Mouse (Mus musculus): ENCODE data around the gene Ier2. TPM values are rescaled to one million over a fixed set of nuclear protein-coding genes. Genes with fewer than 3 reads are reported as not detected.

Gene Ier2
- total RNA-seq, 2 experiments from 2014 or later, result 23.2 to 47.1 TPM

DNA sequence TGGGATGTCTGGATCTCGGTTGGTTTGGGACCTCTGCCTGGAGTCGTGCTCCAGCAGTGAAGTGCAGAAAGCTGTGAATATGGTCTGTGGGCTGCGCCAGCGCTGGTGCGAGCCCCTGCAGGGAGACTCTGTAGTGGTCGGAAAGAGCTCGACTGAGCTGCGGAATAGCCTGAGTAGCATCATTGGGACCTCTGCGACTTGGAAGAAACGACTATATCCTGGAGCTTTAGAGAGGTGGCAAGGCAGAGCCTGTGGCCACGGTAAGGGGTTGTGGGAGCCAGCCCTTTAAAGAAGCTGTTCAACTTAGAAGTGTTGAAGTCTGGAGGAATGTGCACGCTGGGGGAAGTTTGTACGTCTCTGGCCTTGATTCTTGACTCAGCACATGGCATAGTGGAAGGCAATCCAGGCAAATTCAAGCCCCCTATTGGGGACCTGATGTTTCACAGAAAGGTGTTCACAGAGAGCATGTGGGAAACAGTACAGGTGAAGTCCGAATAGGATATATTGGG is 2.8 kb upstream of the Ier2 start:
- peak; percentile 2; the same call in 1 of the 2 replicates for ATAC-seq (replicated peaks; ENCODE audit: low FRiP score, low TSS enrichment, poor library complexity, severe bottlenecking)

DNA sequence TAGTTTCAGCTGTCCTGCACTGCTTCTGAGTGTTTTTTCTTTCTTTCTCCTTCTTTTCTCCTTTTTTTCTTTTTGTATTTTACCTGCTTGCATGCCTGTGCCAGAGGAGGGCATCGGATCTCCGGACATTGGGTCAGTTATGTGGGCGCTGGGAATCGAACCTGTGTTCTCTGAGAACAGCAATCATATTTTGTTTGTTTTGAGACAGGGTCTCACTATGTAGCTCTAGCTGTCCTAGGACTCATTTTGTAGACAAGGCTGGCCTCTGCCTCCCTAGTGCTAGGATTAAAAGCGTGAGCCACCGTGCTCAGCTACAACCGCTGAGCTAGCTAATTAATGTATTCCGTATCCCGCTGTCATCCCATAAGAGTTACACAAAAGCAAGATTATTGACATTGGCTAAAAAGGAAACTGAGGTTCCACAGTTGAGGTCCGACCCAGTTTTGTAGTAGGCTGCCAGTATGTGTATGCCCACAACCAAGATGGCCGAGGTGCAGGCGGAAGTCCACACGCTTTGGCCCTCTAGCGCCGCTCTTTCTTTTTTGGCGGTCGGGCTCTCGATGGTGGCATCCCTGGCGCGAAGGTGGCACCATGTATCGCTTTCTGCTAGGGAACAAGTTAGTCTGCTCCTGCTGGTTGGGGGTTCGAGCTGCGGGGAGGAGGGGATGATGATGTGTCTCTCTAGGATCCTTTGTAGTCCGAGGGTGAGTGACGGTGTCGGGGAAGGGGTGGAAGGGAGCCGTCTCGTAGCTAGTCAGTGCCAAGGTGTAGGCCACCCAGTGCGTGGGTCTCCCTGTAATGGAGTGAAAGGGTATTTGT is 2.1 kb upstream of the Ier2 start:
- peak; percentile 38 for ATAC-seq (replicated peaks; ENCODE audit: low FRiP score, low TSS enrichment, poor library complexity, severe bottlenecking)

DNA sequence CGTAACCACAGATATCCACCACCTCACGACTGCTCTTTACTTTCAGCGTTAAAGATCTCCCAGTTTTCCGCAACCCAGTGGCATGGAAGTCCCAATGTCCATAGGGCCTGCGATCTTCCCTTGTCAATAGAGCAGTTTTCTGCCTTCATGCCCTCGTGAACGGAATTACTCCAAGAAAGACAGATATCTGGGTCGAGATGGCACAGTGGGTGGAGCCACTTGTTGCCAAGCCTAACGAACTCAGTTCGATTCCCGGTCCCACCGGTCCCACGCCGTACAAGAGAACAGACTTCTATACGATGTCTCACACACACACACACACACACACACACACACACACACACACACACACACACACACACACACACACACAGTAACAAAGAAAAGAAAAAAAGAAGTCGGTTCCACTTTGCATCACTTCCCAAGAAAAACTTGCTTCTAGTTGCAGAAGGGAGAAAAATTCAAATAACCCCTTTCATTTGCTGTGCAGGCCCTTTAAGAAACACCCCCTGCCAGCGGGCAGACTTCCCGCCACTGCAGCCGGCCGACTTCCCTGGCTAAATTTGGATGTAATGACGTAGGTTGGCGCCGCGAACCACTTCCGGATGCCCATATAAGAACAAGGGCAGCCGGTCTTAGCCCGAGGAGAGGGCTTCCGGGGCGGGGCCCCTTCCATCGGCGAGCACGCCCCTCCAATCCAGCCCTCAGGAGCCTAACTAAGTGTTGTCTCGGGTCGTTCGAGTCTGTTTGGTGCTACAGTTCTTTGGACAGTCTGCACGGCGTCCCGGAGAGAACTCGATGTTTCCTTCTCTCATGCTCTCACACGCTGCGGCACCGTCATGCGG is 1.1 kb upstream of the Ier2 start:
- ATAC-seq (replicated peaks; ENCODE audit: low FRiP score, low TSS enrichment, poor library complexity, severe bottlenecking), result peak; percentile 60

DNA sequence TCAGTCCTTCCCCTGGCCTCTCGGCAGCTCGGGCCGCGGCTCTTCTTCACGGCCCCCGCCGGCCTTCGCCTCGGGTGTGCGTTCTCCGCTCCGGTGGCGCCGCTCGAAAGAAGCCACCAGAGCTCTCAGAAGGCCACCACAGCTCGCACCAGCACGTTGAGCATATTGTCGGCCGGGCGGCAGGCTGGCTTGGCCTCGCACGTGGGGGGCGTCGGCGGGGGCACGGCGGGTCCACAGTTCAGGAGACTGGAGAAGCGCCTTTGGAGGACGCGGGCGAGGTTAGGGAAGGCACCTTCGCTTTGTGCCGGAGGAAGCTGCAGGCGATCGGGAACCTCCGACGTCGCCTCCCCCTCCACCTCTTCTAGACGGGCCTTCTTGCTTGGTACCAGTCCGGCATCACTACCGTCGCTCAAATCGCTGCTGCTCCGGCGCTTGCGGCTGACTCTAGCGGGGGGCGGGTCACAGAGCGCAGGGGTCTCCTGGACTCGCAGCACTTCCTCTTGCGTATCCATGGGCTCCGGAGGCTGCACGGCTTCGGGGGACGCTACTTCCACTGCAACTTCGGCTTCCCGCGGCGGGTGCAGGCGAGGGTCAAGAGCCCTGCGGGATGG is 586 bp downstream of the Ier2 start:
- ATAC-seq (replicated peaks; ENCODE audit: low FRiP score, low TSS enrichment, poor library complexity, severe bottlenecking), result peak; percentile 2; the same call in 1 of the 2 replicates

DNA sequence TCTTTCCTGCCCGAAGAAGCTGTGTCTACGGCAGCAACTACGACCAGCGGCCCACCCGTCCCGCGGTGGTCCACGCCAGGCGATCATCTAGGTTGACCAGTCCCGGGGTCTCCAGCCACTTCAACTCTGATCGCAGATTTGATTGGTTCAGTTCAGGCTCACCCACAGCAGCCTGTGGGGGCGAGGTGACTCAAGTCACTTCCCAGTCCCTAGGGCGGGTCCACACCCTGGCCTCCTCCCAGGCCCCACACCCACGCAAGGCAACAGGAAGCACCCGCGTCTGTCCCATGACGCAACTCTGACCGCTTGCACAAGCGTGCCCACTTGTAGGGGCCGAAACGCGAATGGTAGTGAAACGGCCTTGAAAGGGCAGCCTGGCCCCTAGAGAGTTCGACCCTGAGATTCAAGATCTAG is 1.2 kb downstream of the Ier2 start:
- ATAC-seq (replicated peaks; ENCODE audit: low FRiP score, low TSS enrichment, poor library complexity, severe bottlenecking), result 0 out of 2 replicates have a peak, but pooled peaks have one; percentile 7

DNA sequence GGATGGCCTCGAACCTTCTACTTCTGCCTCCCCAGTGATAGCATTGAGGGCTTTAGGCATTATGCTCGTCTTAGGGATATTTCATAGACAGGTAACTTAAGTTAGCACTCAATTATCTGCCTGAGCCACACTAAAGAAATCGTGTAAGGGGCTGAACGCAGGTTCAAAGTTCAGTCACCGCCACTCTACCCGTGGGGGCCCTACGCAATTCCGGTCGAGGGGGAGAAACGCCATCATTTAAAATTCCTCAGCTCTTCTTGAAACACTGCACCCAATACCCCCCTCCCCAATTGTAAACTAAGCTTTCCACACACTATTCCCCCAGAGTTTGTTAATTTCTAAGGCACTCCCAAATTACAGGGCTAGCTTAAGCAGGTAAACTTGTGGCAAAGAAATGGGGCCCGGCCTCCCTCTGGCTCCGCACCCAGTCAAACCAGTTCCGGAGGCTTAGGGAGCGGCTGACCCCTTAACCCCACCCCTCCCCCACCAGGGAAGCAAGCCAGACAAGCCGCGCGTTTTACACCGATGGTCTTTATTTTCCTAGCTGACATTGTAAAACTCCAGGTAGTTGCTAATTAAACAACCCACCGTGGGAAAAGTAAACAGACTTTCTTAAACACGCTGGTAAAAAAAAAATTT is 1.7 kb downstream of the Ier2 start:
- no peak for ATAC-seq (replicated peaks; ENCODE audit: low FRiP score, low TSS enrichment, poor library complexity, severe bottlenecking)

DNA sequence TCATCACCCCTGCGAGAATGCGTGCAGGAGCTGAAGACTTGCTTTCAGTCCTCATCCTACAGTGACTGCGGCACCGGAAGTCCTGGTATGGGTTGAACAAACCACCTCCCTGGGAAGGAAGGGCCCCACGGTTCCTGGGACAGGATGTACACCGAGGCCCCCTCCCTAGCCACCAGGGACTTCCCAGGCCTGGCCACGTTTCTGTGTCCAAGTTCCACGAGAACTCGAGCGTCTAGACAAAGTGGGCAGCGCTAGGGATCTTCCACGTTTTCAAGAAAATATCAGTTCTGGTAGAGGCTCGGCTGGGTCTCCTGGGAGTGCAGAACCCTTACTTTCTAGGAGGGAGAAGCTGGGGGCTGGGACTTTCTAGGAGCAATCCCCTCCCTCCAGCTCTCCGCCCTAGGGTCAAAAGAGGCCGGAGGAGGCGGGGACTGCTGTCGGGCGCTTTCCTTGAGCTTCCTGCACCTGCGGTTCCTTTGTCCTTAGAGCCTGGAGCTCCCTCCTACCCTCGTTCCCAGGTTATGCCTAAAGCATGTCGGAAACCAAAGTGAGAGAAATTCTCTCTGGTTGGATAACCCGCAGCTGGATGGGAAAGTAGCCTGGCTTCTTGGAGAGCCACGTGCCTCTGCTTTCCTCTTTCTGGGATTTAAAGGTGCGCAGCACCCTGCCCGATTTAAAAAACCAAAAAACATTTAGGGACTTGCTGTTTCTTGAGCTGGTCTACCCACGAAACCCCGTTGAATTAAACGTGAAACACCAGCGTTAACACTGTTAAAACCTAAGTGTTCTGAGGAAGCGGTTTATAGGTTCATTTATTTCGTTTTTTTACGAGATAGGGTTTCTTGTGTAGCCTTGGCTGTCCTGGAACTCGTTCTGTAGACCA is 2.5 kb downstream of the Ier2 start:
- 0 out of 2 replicates have a peak, but pooled peaks have one; percentile 5 for ATAC-seq (replicated peaks; ENCODE audit: low FRiP score, low TSS enrichment, poor library complexity, severe bottlenecking)

DNA sequence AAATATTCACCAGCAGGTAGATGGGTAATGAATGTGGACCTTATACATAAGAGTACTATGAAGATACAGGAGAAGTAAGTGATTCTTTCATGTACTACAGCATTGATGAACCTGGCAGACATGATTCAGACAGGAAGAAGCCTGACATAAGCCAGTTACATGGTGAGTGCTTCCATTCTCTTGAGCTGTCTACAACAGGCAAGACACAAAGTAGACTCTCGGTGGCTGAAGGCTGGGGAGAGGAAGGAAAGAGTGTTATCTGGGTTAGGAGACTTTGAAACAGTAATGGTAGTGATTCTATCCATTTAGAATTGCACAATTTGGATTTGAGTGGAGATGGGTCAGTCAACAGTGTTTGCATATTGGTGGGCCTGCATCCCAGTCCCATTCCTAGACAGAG is 3.7 kb downstream of the Ier2 start:
- no peak for ATAC-seq (replicated peaks; ENCODE audit: low FRiP score, low TSS enrichment, poor library complexity, severe bottlenecking)

DNA sequence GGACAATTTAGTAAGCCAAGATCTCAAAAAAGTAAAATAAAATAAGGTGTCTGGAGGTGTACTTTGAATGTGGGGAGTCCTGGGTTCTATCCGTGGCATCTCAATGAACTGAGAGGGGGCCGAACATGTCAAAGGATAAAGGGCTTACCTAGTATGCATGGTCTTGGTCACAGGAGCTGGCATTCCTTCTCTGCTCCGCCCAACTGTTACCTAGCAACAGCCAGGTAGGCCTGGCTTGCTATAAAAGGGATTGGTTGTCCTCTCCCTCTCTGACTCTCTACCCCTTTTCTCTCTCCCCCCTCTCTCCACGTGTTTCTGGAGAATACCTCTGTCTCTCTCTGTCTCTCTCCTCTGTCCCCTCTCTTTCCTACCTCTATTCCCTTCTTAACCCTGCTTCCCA is 5.0 kb downstream of the Ier2 start:
- ATAC-seq (replicated peaks; ENCODE audit: low FRiP score, low TSS enrichment, poor library complexity, severe bottlenecking), result no peak

DNA sequence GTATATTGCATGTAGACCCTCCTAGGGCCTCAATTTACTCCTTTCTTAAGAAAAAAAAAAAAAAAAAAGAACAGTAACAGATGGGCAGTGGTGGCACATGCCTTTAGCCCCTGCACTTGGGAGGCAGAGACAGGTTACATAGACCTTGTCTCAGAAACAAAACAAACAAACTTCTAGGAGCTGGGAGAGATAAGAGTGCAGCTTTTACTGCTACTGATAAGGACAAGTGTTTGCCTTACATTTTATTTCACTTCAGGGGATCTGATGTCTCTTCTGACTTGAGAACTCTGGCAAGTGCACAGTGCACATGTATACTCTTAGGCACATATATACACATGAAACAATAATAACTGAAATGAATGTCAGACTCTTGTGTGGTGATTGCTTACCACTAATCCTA is 5.4 kb downstream of the Ier2 start:
- no peak for ATAC-seq (replicated peaks; ENCODE audit: low FRiP score, low TSS enrichment, poor library complexity, severe bottlenecking)

DNA sequence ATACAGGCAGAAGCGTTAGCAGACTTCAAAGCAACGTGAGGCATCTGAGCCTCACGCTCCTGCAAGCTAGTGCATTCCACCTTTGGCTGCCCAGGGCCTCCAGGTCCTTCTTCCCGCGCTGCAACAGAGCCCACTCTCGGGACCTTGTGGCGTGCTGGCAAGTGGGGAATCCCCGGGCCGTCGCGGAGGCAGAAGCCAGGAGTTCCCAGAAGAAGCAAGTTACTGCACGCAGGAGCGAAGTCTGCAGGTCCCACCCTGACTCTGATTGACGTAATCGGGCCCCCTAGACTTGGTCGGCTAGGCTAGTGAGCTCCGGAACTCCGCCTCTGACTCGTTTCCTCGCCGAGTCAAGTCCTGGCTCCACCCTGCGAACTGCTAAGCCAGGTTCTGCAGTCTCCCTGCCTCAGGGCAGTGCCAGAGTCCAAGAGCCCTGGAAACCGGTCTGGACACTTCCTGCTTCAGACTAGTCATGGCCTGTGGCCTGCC is 6.0 kb downstream of the Ier2 start:
- ATAC-seq (replicated peaks; ENCODE audit: low FRiP score, low TSS enrichment, poor library complexity, severe bottlenecking), result peak; percentile 69

DNA sequence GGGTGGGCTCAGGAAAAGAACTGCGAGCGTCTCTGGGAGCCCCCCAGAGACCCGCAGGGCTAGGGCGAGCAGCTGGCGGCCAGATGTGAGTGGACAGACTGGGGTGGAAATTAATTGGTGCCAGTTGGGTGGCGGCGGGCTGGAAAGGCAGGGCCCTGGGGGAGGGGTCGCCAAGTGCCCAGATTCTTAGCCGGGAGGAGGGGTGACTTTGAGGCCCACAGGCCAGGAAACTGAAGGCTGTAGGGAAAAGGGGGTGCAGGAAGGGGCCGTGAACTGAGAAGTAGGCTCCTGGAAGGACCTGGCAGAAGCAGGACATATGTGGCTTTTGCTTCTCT is 6.5 kb downstream of the Ier2 start:
- ATAC-seq (replicated peaks; ENCODE audit: low FRiP score, low TSS enrichment, poor library complexity, severe bottlenecking), result no peak

DNA sequence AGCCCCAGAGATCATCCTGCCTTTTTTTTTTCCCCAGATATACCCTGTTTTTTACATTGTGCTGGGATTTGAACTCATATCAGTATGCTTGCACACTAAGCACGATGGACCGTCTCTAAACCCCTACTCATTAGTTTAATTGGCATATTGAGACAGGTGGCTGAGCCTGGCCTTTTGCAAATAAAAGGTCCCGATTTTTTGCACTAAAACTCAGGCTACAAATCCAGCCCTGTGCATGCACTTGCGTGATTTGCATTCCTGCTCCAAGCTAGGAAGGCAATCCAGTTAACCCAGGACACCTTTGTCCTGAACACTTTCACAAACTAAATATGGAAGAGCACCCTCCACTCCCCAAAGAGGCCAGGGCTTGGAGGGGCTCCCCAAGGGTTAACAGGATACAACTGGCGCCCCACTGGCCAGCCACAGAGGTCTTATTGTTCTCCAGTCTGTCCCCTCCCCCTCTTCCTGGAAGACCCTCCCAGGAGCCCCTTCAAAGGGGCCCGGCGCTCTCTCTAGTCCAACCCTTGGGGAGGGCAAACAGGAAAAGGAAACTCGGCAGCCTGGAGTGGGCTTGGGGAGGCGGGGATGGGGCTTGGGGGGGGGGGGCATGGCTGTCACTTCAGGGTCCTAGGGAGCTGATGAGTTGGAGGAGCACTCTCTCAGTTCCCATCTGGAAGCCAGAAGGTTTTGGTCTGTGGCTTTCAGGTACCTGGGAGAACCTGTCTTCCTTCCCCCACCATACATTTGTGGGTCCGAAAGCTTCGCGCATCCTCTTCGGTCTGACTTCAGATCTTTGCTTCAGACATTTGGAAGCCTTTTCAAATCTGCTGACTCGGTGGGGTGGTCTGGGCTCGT is 7.1 kb downstream of the Ier2 start:
- no peak for ATAC-seq (replicated peaks; ENCODE audit: low FRiP score, low TSS enrichment, poor library complexity, severe bottlenecking)

DNA sequence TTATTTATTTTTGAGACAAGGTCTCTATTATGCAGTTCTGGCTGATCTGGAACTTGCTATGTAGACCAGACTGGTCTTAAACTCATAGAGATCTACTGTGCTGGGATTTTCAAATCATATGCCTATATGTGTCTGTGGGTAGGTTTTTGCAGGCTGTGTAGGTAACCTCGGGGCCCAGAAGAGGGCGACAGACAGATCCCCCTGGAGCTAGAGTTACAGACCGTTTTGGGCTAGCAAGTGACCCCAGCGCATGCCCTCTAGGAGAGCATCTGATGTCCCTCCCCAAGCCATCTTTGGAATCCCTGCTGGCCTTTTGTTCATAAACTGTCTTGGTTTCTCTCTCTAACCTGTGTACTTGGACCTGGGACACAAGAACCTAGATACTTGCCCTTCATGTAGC is 8.1 kb downstream of the Ier2 start:
- ATAC-seq (replicated peaks; ENCODE audit: low FRiP score, low TSS enrichment, poor library complexity, severe bottlenecking), result no peak

DNA sequence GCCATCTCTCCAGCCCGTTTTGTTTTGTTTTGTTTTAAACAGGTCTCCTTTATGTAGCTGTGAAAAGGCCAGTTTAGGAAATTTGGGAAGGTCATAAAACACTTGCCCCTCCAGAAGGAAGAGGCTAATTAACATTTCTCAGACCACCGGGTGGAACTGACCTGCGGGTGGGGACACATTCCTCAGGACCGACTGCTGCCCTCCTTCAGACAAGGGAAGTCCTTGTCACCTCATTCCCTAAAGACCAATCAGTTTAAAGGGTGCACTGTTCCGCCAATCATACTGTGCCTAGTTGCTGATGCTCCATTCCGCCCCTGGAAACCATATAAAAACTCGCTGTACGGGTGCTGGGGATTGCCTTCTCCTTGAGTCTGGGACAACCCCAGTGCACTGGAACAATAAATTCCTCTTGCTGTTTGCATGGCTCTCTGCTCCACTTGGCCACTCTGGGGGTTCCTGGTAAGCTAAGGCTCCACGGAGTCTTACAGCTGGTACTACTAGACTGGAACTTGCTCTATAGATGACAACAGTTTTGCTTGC is 9.5 kb downstream of the Ier2 start:
- no peak for ATAC-seq (replicated peaks; ENCODE audit: low FRiP score, low TSS enrichment, poor library complexity, severe bottlenecking)

DNA sequence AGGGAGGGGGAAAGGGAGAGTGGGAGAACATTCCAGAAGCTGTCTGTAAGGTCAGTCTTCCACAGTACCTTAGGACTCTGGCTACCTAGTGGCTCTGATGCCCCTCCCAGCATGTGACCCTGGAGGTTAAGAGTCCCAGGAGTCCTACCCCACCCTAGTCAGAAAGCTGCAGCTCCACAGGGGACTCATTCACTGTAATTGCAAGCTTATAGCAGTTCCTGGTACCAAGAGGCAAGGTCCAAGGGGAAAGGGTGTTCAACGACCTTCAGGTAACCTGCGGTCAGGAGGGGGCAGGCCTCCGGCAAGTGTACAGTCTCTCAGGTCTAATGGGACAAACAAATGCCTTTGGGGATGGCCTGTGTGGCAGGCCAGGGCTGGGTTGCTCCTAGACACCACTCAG is 12.4 kb downstream of the Ier2 start:
- ATAC-seq (replicated peaks; ENCODE audit: low FRiP score, low TSS enrichment, poor library complexity, severe bottlenecking), result no peak

DNA sequence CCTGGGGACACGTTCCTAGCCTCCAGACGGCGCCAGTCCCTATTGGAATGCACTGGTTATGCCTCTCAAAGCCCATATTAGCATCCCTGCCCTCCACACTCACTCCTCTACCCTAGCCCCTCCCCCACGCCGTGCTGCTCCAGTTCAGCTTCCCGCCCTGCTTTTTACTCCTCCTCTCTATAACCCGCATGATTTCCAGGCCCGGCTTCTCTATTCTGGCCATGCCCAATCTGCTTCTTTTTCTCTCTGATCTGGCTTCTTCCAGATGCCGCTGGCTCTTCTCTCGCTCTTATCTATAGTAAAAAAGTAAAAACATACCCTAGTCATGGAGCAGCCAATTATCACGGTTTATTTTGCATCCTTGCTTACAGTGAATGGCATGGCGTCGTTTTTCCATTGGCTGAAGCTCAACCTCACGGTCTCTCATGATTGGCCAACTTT is 15.2 kb downstream of the Ier2 start:
- peak; percentile 69 for ATAC-seq (replicated peaks; ENCODE audit: low FRiP score, low TSS enrichment, poor library complexity, severe bottlenecking)

Measured in megakaryocyte-erythroid progenitor cell, adult 5-6 weeks (primary cell).